13 mouse cellular contexts compared by ENCODE assay signal in the genomic region with DNA sequence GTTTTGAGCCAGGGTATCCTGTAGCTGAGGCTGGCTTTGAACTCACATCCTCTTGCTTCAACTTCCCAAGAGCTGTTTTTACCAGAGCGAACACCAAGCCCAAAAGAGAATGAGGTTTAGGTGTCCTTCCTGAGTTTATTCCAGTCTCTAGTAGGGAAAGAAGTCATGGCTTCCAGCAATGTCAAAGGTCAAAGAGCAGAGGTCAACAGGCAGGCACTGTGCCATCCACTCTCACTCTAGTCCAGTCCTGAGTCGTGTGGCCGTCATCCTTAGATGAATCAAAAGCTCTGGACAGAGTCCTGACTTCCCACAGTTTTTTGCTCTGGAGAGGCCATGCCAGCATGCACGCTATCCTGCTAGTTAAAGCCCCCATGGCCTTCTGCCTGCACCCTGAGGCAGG. TPM values are rescaled to one million over a fixed set of nuclear protein-coding genes. Genes with fewer than 3 reads are reported as not detected.
"Had no signal": no experiment of that assay in that cellular context is flagged by ENCODE, and none has a peak within 500 bp of the region (broad histone marks: within the 10 kb centered on the region; RNA-seq: fewer than 3 reads in every experiment).

No protein-coding gene starts in this region.

- DNase-seq: kidney, postnatal 25 days; liver, embryonic 13.5 days; liver, postnatal 0 days; lung, postnatal 36 days; midbrain, embryonic 14.5 days; thymus, adult 2 months; thymus, postnatal 25 days had no signal

- H3K4me2 ChIP-seq: liver, embryonic 13.5 days; lung, embryonic 15.5 days had no signal

- H3K9me3 ChIP-seq: limb, embryonic 10.5 days; liver, embryonic 13.5 days; lung, embryonic 15.5 days had no signal

- H3K27me3 ChIP-seq: liver, embryonic 13.5 days; lung, embryonic 15.5 days had no signal

- H3K4me3 ChIP-seq: left cerebral cortex, adult 2 months; limb, embryonic 10.5 days; liver, embryonic 13.5 days; lung, embryonic 15.5 days; myocyte had no signal

- H3K27ac ChIP-seq: left cerebral cortex, adult 2 months; limb, embryonic 10.5 days; liver, embryonic 13.5 days; lung, embryonic 15.5 days had no signal

- ATAC-seq: intestine, postnatal 0 days; liver, postnatal 0 days had no signal

- H3K9ac ChIP-seq: liver, embryonic 13.5 days; liver, postnatal 0 days; lung, embryonic 15.5 days had no signal

RNA-seq across cellular contexts. Expression of a gene that starts 30.7 kb away (rescaled TPM):
- total RNA-seq: neutrophil, adult 5-6 weeks had no signal
